Mouse (Mus musculus): Measurements from ENCODE around the gene Sipa1l3. TPM values are rescaled to one million over a fixed set of nuclear protein-coding genes. Genes with fewer than 3 reads are reported as not detected.

Sipa1l3 gene
- polyA plus RNA-seq, 1 experiment from 2014 or later, result 17.4 TPM

- Histone ChIP-seq H3K9me3 (ENCODE audit: control insufficient read depth, low read length) (no peaks in the 10 kb centered on the region), H3K27me3 (ENCODE audit: control insufficient read depth, insufficient read depth, low read length) (no peaks in the 10 kb centered on the region), H3K27ac (ENCODE audit: low read depth, low read length) (no peak overlapping the region), H3K4me1 (ENCODE audit: control insufficient read depth, insufficient read depth, low read length) (peaks cover 14% of the 10 kb centered on the region; the same call in 1 of the 2 replicates), H3K4me3 (ENCODE audit: low read length) (no peak overlapping the region), H3K36me3 (ENCODE audit: control insufficient read depth, insufficient read depth, low read length) (no peaks in the 10 kb centered on the region), H3K9ac (ENCODE audit: low read depth, low read length) (no peak overlapping the region), H3K4me2 (replicated peaks; ENCODE audit: low read depth, low read length) (no peak overlapping the region)
- no peak for ATAC-seq (ENCODE audit: low FRiP score, low TSS enrichment)
- 50% methylated on average over 7 of the region's 7 CpGs for WGBS
These were observed 93.0 kb downstream of the Sipa1l3 start for GRCm38 (mm10) chr7:29425413-29425827.

- 30% methylated on average over 5 of the region's 5 CpGs for WGBS
- H3K4me3 ChIP-seq (ENCODE audit: low read length), result no peak overlapping the region
- no peak overlapping the region for H3K9ac ChIP-seq (ENCODE audit: low read depth, low read length)
- no peak overlapping the region for H3K27ac ChIP-seq (ENCODE audit: low read depth, low read length)
- no peak overlapping the region for H3K4me2 ChIP-seq (replicated peaks; ENCODE audit: low read depth, low read length)
- H3K9me3 ChIP-seq (ENCODE audit: control insufficient read depth, low read length), result no peaks in the 10 kb centered on the region
- ATAC-seq (ENCODE audit: low FRiP score, low TSS enrichment), result no peak
- H3K4me1 ChIP-seq (ENCODE audit: control insufficient read depth, insufficient read depth, low read length), result peaks cover 11% of the 10 kb centered on the region; the same call in 1 of the 2 replicates
- no peaks in the 10 kb centered on the region for H3K27me3 ChIP-seq (ENCODE audit: control insufficient read depth, insufficient read depth, low read length)
- H3K36me3 ChIP-seq (ENCODE audit: control insufficient read depth, insufficient read depth, low read length), result no peaks in the 10 kb centered on the region
These were observed 93.8 kb downstream of the Sipa1l3 start for GRCm38 (mm10) chr7:29424690-29425089.

- Histone ChIP-seq H3K36me3 (ENCODE audit: control insufficient read depth, insufficient read depth, low read length) (no peaks in the 10 kb centered on the region), H3K27me3 (ENCODE audit: control insufficient read depth, insufficient read depth, low read length) (no peaks in the 10 kb centered on the region), H3K4me2 (replicated peaks; ENCODE audit: low read depth, low read length) (no peak overlapping the region), H3K27ac (ENCODE audit: low read depth, low read length) (no peak overlapping the region), H3K4me1 (ENCODE audit: control insufficient read depth, insufficient read depth, low read length) (peaks cover 11% of the 10 kb centered on the region; the same call in 1 of the 2 replicates), H3K9me3 (ENCODE audit: control insufficient read depth, low read length) (no peaks in the 10 kb centered on the region), H3K4me3 (ENCODE audit: low read length) (no peak overlapping the region), H3K9ac (ENCODE audit: low read depth, low read length) (no peak overlapping the region)
- no peak for ATAC-seq (ENCODE audit: low FRiP score, low TSS enrichment)
- WGBS, result 60% methylated on average over 3 of the region's 3 CpGs
These were observed 96.6 kb downstream of the Sipa1l3 start for GRCm38 (mm10) chr7:29421909-29422244.

- H3K27me3 ChIP-seq (ENCODE audit: control insufficient read depth, insufficient read depth, low read length), result no peaks in the 10 kb centered on the region
- H3K9me3 ChIP-seq (ENCODE audit: control insufficient read depth, low read length), result no peaks in the 10 kb centered on the region
- H3K4me2 ChIP-seq (replicated peaks; ENCODE audit: low read depth, low read length), result no peak overlapping the region
- H3K27ac ChIP-seq (ENCODE audit: low read depth, low read length), result no peak overlapping the region
- peaks cover 11% of the 10 kb centered on the region; the same call in 1 of the 2 replicates for H3K4me1 ChIP-seq (ENCODE audit: control insufficient read depth, insufficient read depth, low read length)
- no peak overlapping the region for H3K4me3 ChIP-seq (ENCODE audit: low read length)
- no peak for ATAC-seq (ENCODE audit: low FRiP score, low TSS enrichment)
- WGBS, result 59% methylated on average over 12 of the region's 12 CpGs
- no peak overlapping the region for H3K9ac ChIP-seq (ENCODE audit: low read depth, low read length)
- H3K36me3 ChIP-seq (ENCODE audit: control insufficient read depth, insufficient read depth, low read length), result no peaks in the 10 kb centered on the region
These were observed 97.1 kb downstream of the Sipa1l3 start for GRCm38 (mm10) chr7:29421240-29421908.

- Histone ChIP-seq H3K4me2 (replicated peaks; ENCODE audit: low read depth, low read length) (no peak overlapping the region), H3K4me1 (ENCODE audit: control insufficient read depth, insufficient read depth, low read length) (0 out of 2 replicates have a peak, but pooled peaks cover 5% of the 10 kb centered on the region), H3K4me3 (ENCODE audit: low read length) (no peak overlapping the region), H3K36me3 (ENCODE audit: control insufficient read depth, insufficient read depth, low read length) (no peaks in the 10 kb centered on the region), H3K9me3 (ENCODE audit: control insufficient read depth, low read length) (no peaks in the 10 kb centered on the region), H3K27ac (ENCODE audit: low read depth, low read length) (no peak overlapping the region), H3K9ac (ENCODE audit: low read depth, low read length) (no peak overlapping the region), H3K27me3 (ENCODE audit: control insufficient read depth, insufficient read depth, low read length) (no peaks in the 10 kb centered on the region)
- 46% methylated on average over 4 of the region's 4 CpGs for WGBS
- no peak for ATAC-seq (ENCODE audit: low FRiP score, low TSS enrichment)
These were observed 98.6 kb downstream of the Sipa1l3 start for GRCm38 (mm10) chr7:29419836-29420235.

- WGBS, result 61% methylated on average over 6 of the region's 6 CpGs
- no peak overlapping the region for H3K9ac ChIP-seq (ENCODE audit: low read depth, low read length)
- no peak overlapping the region for H3K4me2 ChIP-seq (replicated peaks; ENCODE audit: low read depth, low read length)
- H3K4me1 ChIP-seq (ENCODE audit: control insufficient read depth, insufficient read depth, low read length), result no peaks in the 10 kb centered on the region
- H3K27me3 ChIP-seq (ENCODE audit: control insufficient read depth, insufficient read depth, low read length), result no peaks in the 10 kb centered on the region
- H3K4me3 ChIP-seq (ENCODE audit: low read length), result no peak overlapping the region
- H3K9me3 ChIP-seq (ENCODE audit: control insufficient read depth, low read length), result no peaks in the 10 kb centered on the region
- no peaks in the 10 kb centered on the region for H3K36me3 ChIP-seq (ENCODE audit: control insufficient read depth, insufficient read depth, low read length)
- ATAC-seq (ENCODE audit: low FRiP score, low TSS enrichment), result no peak
- H3K27ac ChIP-seq (ENCODE audit: low read depth, low read length), result no peak overlapping the region
These were observed 100.2 kb downstream of the Sipa1l3 start for GRCm38 (mm10) chr7:29418231-29418630.

- 34% methylated on average over 8 of the region's 8 CpGs for WGBS
- no peak for ATAC-seq (ENCODE audit: low FRiP score, low TSS enrichment)
- Histone ChIP-seq H3K4me3 (ENCODE audit: low read length) (no peak overlapping the region), H3K27ac (ENCODE audit: low read depth, low read length) (no peak overlapping the region), H3K36me3 (ENCODE audit: control insufficient read depth, insufficient read depth, low read length) (no peaks in the 10 kb centered on the region), H3K9me3 (ENCODE audit: control insufficient read depth, low read length) (no peaks in the 10 kb centered on the region), H3K4me2 (replicated peaks; ENCODE audit: low read depth, low read length) (no peak overlapping the region), H3K9ac (ENCODE audit: low read depth, low read length) (no peak overlapping the region), H3K4me1 (ENCODE audit: control insufficient read depth, insufficient read depth, low read length) (no peaks in the 10 kb centered on the region), H3K27me3 (ENCODE audit: control insufficient read depth, insufficient read depth, low read length) (no peaks in the 10 kb centered on the region)
These were observed 100.9 kb downstream of the Sipa1l3 start for GRCm38 (mm10) chr7:29417332-29418069.

GRCm38 (mm10) chr7:29416906-29417305, 101.5 kb downstream of the Sipa1l3 start:
- Histone ChIP-seq H3K4me1 (ENCODE audit: control insufficient read depth, insufficient read depth, low read length) (no peaks in the 10 kb centered on the region), H3K9ac (ENCODE audit: low read depth, low read length) (no peak overlapping the region), H3K4me2 (replicated peaks; ENCODE audit: low read depth, low read length) (no peak overlapping the region), H3K9me3 (ENCODE audit: control insufficient read depth, low read length) (no peaks in the 10 kb centered on the region), H3K27me3 (ENCODE audit: control insufficient read depth, insufficient read depth, low read length) (no peaks in the 10 kb centered on the region), H3K4me3 (ENCODE audit: low read length) (no peak overlapping the region), H3K36me3 (ENCODE audit: control insufficient read depth, insufficient read depth, low read length) (no peaks in the 10 kb centered on the region), H3K27ac (ENCODE audit: low read depth, low read length) (no peak overlapping the region)
- ATAC-seq (ENCODE audit: low FRiP score, low TSS enrichment), result no peak
- 51% methylated on average over 2 of the region's 2 CpGs for WGBS

GRCm38 (mm10) chr7:29411838-29412580, 106.4 kb downstream of the Sipa1l3 start:
- Histone ChIP-seq H3K9ac (ENCODE audit: low read depth, low read length) (no peak overlapping the region), H3K27me3 (ENCODE audit: control insufficient read depth, insufficient read depth, low read length) (no peaks in the 10 kb centered on the region), H3K36me3 (ENCODE audit: control insufficient read depth, insufficient read depth, low read length) (no peaks in the 10 kb centered on the region), H3K4me1 (ENCODE audit: control insufficient read depth, insufficient read depth, low read length) (no peaks in the 10 kb centered on the region), H3K4me3 (ENCODE audit: low read length) (no peak overlapping the region), H3K4me2 (replicated peaks; ENCODE audit: low read depth, low read length) (no peak overlapping the region), H3K27ac (ENCODE audit: low read depth, low read length) (no peak overlapping the region), H3K9me3 (ENCODE audit: control insufficient read depth, low read length) (no peaks in the 10 kb centered on the region)
- WGBS, result 62% methylated on average over 8 of the region's 8 CpGs
- no peak for ATAC-seq (ENCODE audit: low FRiP score, low TSS enrichment)

Data from kidney, embryonic 14.5 days (tissue).